Mouse (Mus musculus) MEL (cell line): ENCODE results near the gene Vps29. TPM values are rescaled to one million over a fixed set of nuclear protein-coding genes. Genes with fewer than 3 reads are reported as not detected.

Experiments used
- DNase-seq: peaks from one replicate; pipeline ENCODE4 v3.0.0; 2011; ENCODE audit warnings: low read depth, low spot score
- H3K27ac ChIP-seq: 2 replicates; pipeline ENCODE4 v1.5.1; 2012; ENCODE audit warnings: low read depth, mild to moderate bottlenecking, control low read depth, low read length, moderate library complexity; ENCODE audit not compliant: control insufficient read depth
- H3K27me3 ChIP-seq, 2 experiments: fragments of 150-350 bp in 1 of 2; sonication (generic) in 1 of 2; 2 replicates each; pipeline ENCODE4 v1.6.1; 2012; ENCODE audit warnings: low read length in 2 of 2, mild to moderate bottlenecking in 2 of 2, improper control_type of control experiment in 1 of 2, moderate library complexity in 1 of 2; ENCODE audit not compliant: insufficient read depth in 2 of 2, control insufficient read depth in 1 of 2
- H3K36me3 ChIP-seq, 2 experiments: 2 replicates each; pipeline ENCODE4 v1.6.1; 2012 to 2014; ENCODE audit warnings: low read length in 2 of 2, improper control_type of control experiment in 1 of 2, inconsistent platforms in 1 of 2, mild to moderate bottlenecking in 1 of 2; ENCODE audit not compliant: insufficient read depth in 2 of 2, control insufficient read depth in 1 of 2
- H3K4me1 ChIP-seq, 2 experiments: fragments of 150-350 bp in 1 of 2; sonication (generic) in 1 of 2; 2 replicates each; pipeline ENCODE4 v1.6.1; 2012; ENCODE audit warnings: low read length in 2 of 2, improper control_type of control experiment in 1 of 2, mild to moderate bottlenecking in 1 of 2; ENCODE audit not compliant: insufficient read depth in 2 of 2, control insufficient read depth in 1 of 2
- H3K4me3 ChIP-seq, 2 experiments: fragments of 150-350 bp in 1 of 2; sonication (generic) in 1 of 2; 2 replicates each; pipeline ENCODE4 v1.5.1; 2012; ENCODE audit warnings: low read depth in 2 of 2, low read length in 2 of 2, mild to moderate bottlenecking in 2 of 2, moderate library complexity in 2 of 2, control low read depth in 1 of 2, improper control_type of control experiment in 1 of 2; ENCODE audit not compliant: control insufficient read depth in 1 of 2, insufficient read depth in 1 of 2
- H3K79me2 ChIP-seq: 2 replicates; pipeline ENCODE4 v1.6.1; 2012; ENCODE audit warnings: mild to moderate bottlenecking, low read length, moderate library complexity; ENCODE audit not compliant: control insufficient read depth, poor library complexity, insufficient read depth
- H3K9ac ChIP-seq: 2 replicates; pipeline ENCODE4 v1.6.1; 2012; ENCODE audit warnings: low read depth, mild to moderate bottlenecking, control low read depth, low read length, moderate library complexity; ENCODE audit not compliant: control insufficient read depth, poor library complexity, severe bottlenecking
- H3K9me3 ChIP-seq: fragments of 150-350 bp; sonication (generic); replicated peaks from 2 replicates; pipeline ENCODE4 v1.6.1; 2012; ENCODE audit warnings: mild to moderate bottlenecking, low read length, improper control_type of control experiment, moderate library complexity; ENCODE audit not compliant: insufficient read depth
- BHLHE40 ChIP-seq: IDR thresholded peaks from 2 replicates; pipeline ENCODE4 v1.6.1; 2012; ENCODE audit warnings: low read depth, mild to moderate bottlenecking, inconsistent platforms, low read length, improper control_type of control experiment, borderline replicate concordance
- CHD1 ChIP-seq: IDR thresholded peaks from 2 replicates; pipeline ENCODE4 v1.6.1; 2012; ENCODE audit warnings: low read depth, mild to moderate bottlenecking, inconsistent platforms, low read length, improper control_type of control experiment
- CTCF ChIP-seq, 3 experiments: IDR thresholded peaks in 2 of 3; conservative IDR thresholded peaks in 1 of 3; 2 replicates each; pipeline ENCODE4 v1.5.1; 2011 to 2012; ENCODE audit warnings: low read length in 3 of 3, low read depth in 2 of 3, mild to moderate bottlenecking in 2 of 3, improper control_type of control experiment in 1 of 3, inconsistent platforms in 1 of 3, mixed read lengths in 1 of 3, moderate library complexity in 1 of 3; ENCODE audit not compliant: control insufficient read depth in 1 of 3, insufficient read depth in 1 of 3, poor library complexity in 1 of 3, severe bottlenecking in 1 of 3
- E2F4 ChIP-seq: IDR thresholded peaks from 2 replicates; pipeline ENCODE4 v1.6.1; 2011; ENCODE audit warnings: low read depth, low read length, improper control_type of control experiment, borderline replicate concordance
- ELF1 ChIP-seq: IDR thresholded peaks from 2 replicates; pipeline ENCODE4 v1.6.1; 2014; ENCODE audit warnings: low read depth, mild to moderate bottlenecking, inconsistent platforms, low read length, improper control_type of control experiment, moderate library complexity
- EP300 ChIP-seq, 2 experiments: IDR thresholded peaks; 2 replicates each; pipeline ENCODE4 v1.6.1; 2011; ENCODE audit warnings: improper control_type of control experiment in 2 of 2, low read length in 2 of 2, low read depth in 1 of 2, mild to moderate bottlenecking in 1 of 2
- ETS1 ChIP-seq: IDR thresholded peaks from 2 replicates; pipeline ENCODE4 v1.6.1; 2012; ENCODE audit warnings: low read depth, mild to moderate bottlenecking, inconsistent platforms, low read length, improper control_type of control experiment, moderate library complexity
- GABPA ChIP-seq: IDR thresholded peaks from 2 replicates; pipeline ENCODE4 v1.6.1; 2012; ENCODE audit warnings: low read depth, mild to moderate bottlenecking, inconsistent platforms, low read length, improper control_type of control experiment, moderate library complexity
- GATA1 ChIP-seq: IDR thresholded peaks from 2 replicates; pipeline ENCODE4 v1.6.1; 2011; ENCODE audit warnings: low read depth, low read length, improper control_type of control experiment
- HCFC1 ChIP-seq: IDR thresholded peaks from 2 replicates; pipeline ENCODE4 v1.6.1; 2012; ENCODE audit warnings: low read depth, mild to moderate bottlenecking, inconsistent platforms, low read length, improper control_type of control experiment, moderate library complexity
- JUND ChIP-seq: IDR thresholded peaks from 2 replicates; pipeline ENCODE4 v1.6.1; 2011; ENCODE audit warnings: low read depth, mild to moderate bottlenecking, improper control_type of control experiment, low read length
- KAT2A ChIP-seq: conservative IDR thresholded peaks from 2 replicates; pipeline ENCODE4 v1.6.1; 2012; ENCODE audit warnings: low read depth, low read length, improper control_type of control experiment, inconsistent platforms
- MAFK ChIP-seq: IDR thresholded peaks from 2 replicates; pipeline ENCODE4 v1.6.1; 2011; ENCODE audit warnings: low read depth, mild to moderate bottlenecking, low read length, improper control_type of control experiment, borderline replicate concordance
- MAX ChIP-seq: IDR thresholded peaks from 2 replicates; pipeline ENCODE4 v1.6.1; 2011; ENCODE audit warnings: low read length, improper control_type of control experiment
- MAZ ChIP-seq: IDR thresholded peaks from 2 replicates; pipeline ENCODE4 v1.6.1; 2012; ENCODE audit warnings: low read depth, mild to moderate bottlenecking, inconsistent platforms, low read length, improper control_type of control experiment
- MEF2A ChIP-seq: IDR thresholded peaks from 2 replicates; pipeline ENCODE4 v1.6.1; 2014; ENCODE audit warnings: low read depth, mild to moderate bottlenecking, inconsistent platforms, low read length, improper control_type of control experiment; ENCODE audit not compliant: poor library complexity, insufficient replicate concordance, severe bottlenecking; ENCODE audit errors: extremely low read depth
- MXI1 ChIP-seq: IDR thresholded peaks from 2 replicates; pipeline ENCODE4 v1.6.1; 2011; ENCODE audit warnings: mild to moderate bottlenecking, low read depth, low read length, improper control_type of control experiment
- MYB ChIP-seq: IDR thresholded peaks from 2 replicates; pipeline ENCODE4 v1.6.1; 2011; ENCODE audit warnings: mild to moderate bottlenecking, low read depth, low read length, improper control_type of control experiment
- NELFE ChIP-seq: IDR thresholded peaks from 2 replicates; pipeline ENCODE4 v1.6.1; 2011; ENCODE audit warnings: low read depth, low read length, improper control_type of control experiment
- POLR2A ChIP-seq, 2 experiments: IDR thresholded peaks; 2 replicates each; pipeline ENCODE4 v1.6.1; 2011 to 2012; ENCODE audit warnings: low read length in 2 of 2, mild to moderate bottlenecking in 2 of 2, control low read depth in 1 of 2, improper control_type of control experiment in 1 of 2, low read depth in 1 of 2, moderate library complexity in 1 of 2; ENCODE audit not compliant: control insufficient read depth in 1 of 2, insufficient read depth in 1 of 2, poor library complexity in 1 of 2
- POLR2AphosphoS2 ChIP-seq: IDR thresholded peaks from 2 replicates; pipeline ENCODE4 v1.6.1; 2011; ENCODE audit warnings: low read length, improper control_type of control experiment
- POLR2AphosphoS5 ChIP-seq: IDR thresholded peaks from 2 replicates; pipeline ENCODE4 v1.6.1; 2012; ENCODE audit warnings: low read depth, borderline replicate concordance, mild to moderate bottlenecking, inconsistent platforms, low read length, moderate library complexity, mixed read lengths
- RAD21 ChIP-seq: IDR thresholded peaks from 2 replicates; pipeline ENCODE4 v1.6.1; 2011; ENCODE audit warnings: mild to moderate bottlenecking, low read depth, low read length, improper control_type of control experiment
- RCOR1 ChIP-seq: IDR thresholded peaks from 2 replicates; pipeline ENCODE4 v1.6.1; 2012; ENCODE audit warnings: low read depth, mild to moderate bottlenecking, inconsistent platforms, low read length, improper control_type of control experiment
- SIN3A ChIP-seq: IDR thresholded peaks from 2 replicates; pipeline ENCODE4 v1.6.1; 2012; ENCODE audit warnings: low read length, improper control_type of control experiment, inconsistent platforms
- SMC3 ChIP-seq: IDR thresholded peaks from 2 replicates; pipeline ENCODE4 v1.6.1; 2011; ENCODE audit warnings: low read depth, low read length, improper control_type of control experiment
- TAL1 ChIP-seq: IDR thresholded peaks from 2 replicates; pipeline ENCODE4 v1.6.1; 2012; ENCODE audit warnings: mild to moderate bottlenecking, inconsistent platforms, low read length, moderate library complexity, mixed read lengths
- TBP ChIP-seq: IDR thresholded peaks from 2 replicates; pipeline ENCODE4 v1.8.0; 2011; ENCODE audit warnings: low read depth, low read length, improper control_type of control experiment
- TCF12 ChIP-seq: IDR thresholded peaks from 2 replicates; pipeline ENCODE4 v1.6.1; 2014; ENCODE audit warnings: low read depth, mild to moderate bottlenecking, inconsistent platforms, low read length, improper control_type of control experiment, moderate library complexity
- UBTF ChIP-seq: IDR thresholded peaks from 2 replicates; pipeline ENCODE4 v1.6.1; 2012; ENCODE audit warnings: low read depth, mild to moderate bottlenecking, inconsistent platforms, low read length, improper control_type of control experiment, moderate library complexity, borderline replicate concordance; ENCODE audit not compliant: insufficient read depth
- USF1 ChIP-seq: IDR thresholded peaks from 2 replicates; pipeline ENCODE4 v1.6.1; 2014; ENCODE audit warnings: low read depth, mild to moderate bottlenecking, inconsistent platforms, low read length, improper control_type of control experiment, moderate library complexity
- USF2 ChIP-seq, 2 experiments: IDR thresholded peaks; 2 replicates each; pipeline ENCODE4 v1.6.1; 2011 to 2012; ENCODE audit warnings: improper control_type of control experiment in 2 of 2, low read length in 2 of 2, borderline replicate concordance in 1 of 2, inconsistent platforms in 1 of 2, low read depth in 1 of 2, mild to moderate bottlenecking in 1 of 2; ENCODE audit not compliant: insufficient read depth in 1 of 2
- ZC3H11A ChIP-seq: IDR thresholded peaks from 2 replicates; pipeline ENCODE4 v1.6.1; 2012; ENCODE audit warnings: low read depth, mild to moderate bottlenecking, inconsistent platforms, low read length, improper control_type of control experiment
- ZKSCAN1 ChIP-seq: IDR thresholded peaks from 2 replicates; pipeline ENCODE4 v1.6.1; 2012; ENCODE audit warnings: low read depth, mild to moderate bottlenecking, inconsistent platforms, low read length, improper control_type of control experiment, moderate library complexity
- ZNF384 ChIP-seq: IDR thresholded peaks from 2 replicates; pipeline ENCODE4 v1.6.1; 2012; ENCODE audit warnings: low read depth, mild to moderate bottlenecking, inconsistent platforms, low read length, improper control_type of control experiment
- polyA plus RNA-seq, 2 experiments: library from polyadenylated mRNA; stranded (reverse) in 1 of 2; unstranded in 1 of 2; fragments of >175 nt in 1 of 2; fragments of >200 nt in 1 of 2; gene quantifications; 2 replicates each; pipeline versions ENCODE4 v1.2.1 to v1.2.4; 2012; ENCODE audit warnings: low replicate concordance in 2 of 2, low read depth in 1 of 2; ENCODE audit not compliant: insufficient read length in 2 of 2, insufficient read depth in 1 of 2, missing spikeins in 1 of 2
- total RNA-seq: library from RNA; depleted of rRNA; stranded (reverse); fragments of 300-350 nt; gene quantifications from 2 replicates; pipeline ENCODE4 v1.2.3, GENCODE M21; 2012; rRNA removed

Vps29 gene
- total RNA-seq = 91.9 and 92.1 TPM in 2 replicates
- polyA plus RNA-seq = 100 to 1,000 TPM; 101 to 424 TPM

GRCm38 (mm10) chr5:122353807-122354491 lies at the start of gene Vps29, which contains the start of gene Rad9b:
Gene Vps29 (plus strand): TSS chr5:122354369.
Gene Rad9b (minus strand): TSS chr5:122354233.
- Histone ChIP-seq H3K79me2 (peaks cover 13% of the 10 kb centered on the region), H3K4me3 (peak within 1 kb of the TSS; percentile 67 to 77), H3K36me3 (peaks cover 0 to 11% of the 10 kb centered on the region in 2 experiments; a peak in 3 of 4 replicates), H3K4me1 (peaks cover 0 to 10% of the 10 kb centered on the region in 2 experiments; a peak in 2 of 4 replicates), H3K27ac (peak within 1 kb of the TSS; percentile 35), H3K27me3 (no peaks in the 10 kb centered on the region), H3K9ac (peak within 1 kb of the TSS; percentile 82), H3K9me3 (no peaks in the 10 kb centered on the region)
- peak; percentile 99 for DNase-seq
- no peak for TF ChIP-seq CHD1
- TF ChIP-seq MAX = peak; percentile 90
- TF ChIP-seq SMC3 = no peak
- no peak; the same call in 1 of the 2 replicates for TF ChIP-seq ZKSCAN1
- TF ChIP-seq TBP = no peak
- TF ChIP-seq SIN3A = peak; percentile 97
- TF ChIP-seq UBTF = no peak
- no peak for TF ChIP-seq BHLHE40
- TF ChIP-seq RCOR1 = no peak
- peak; percentile 99 for TF ChIP-seq MAZ
- TF ChIP-seq MEF2A = no peak
- TF ChIP-seq TCF12 = peak; percentile 68
- peak in 1 of 2 experiments; percentile 41; a peak in 1 of 4 replicates for TF ChIP-seq EP300 (IDR thresholded peaks at IDR 0.05; ENCODE audit: low read depth in 1 of 2, low read length in 2 of 2)
- peak; percentile 75 for TF ChIP-seq POLR2AphosphoS2
- no peak for TF ChIP-seq RAD21
- TF ChIP-seq TAL1 = no peak
- no peak for TF ChIP-seq CTCF (IDR thresholded peaks at IDR 0.05 in 2 of 3, conservative IDR thresholded peaks at IDR 0.05 in 1 of 3; ENCODE audit: control insufficient read depth in 1 of 3, insufficient read depth in 1 of 3, low read depth in 2 of 3, low read length in 3 of 3, poor library complexity in 1 of 3, severe bottlenecking in 1 of 3)
- TF ChIP-seq USF2 (IDR thresholded peaks at IDR 0.05; ENCODE audit: borderline replicate concordance in 1 of 2, insufficient read depth in 1 of 2, low read depth in 1 of 2, low read length in 2 of 2) = no peak
- TF ChIP-seq HCFC1 = peak; percentile 95
- no peak for TF ChIP-seq ZC3H11A
- TF ChIP-seq JUND = no peak
- TF ChIP-seq MYB = no peak
- peak; percentile 84 for TF ChIP-seq NELFE
- TF ChIP-seq GATA1 = no peak
- peak; percentile 87 for TF ChIP-seq MXI1
- no peak for TF ChIP-seq MAFK
- peak; percentile 100 for TF ChIP-seq ZNF384
- peak; percentile 65 to 89; a peak in 3 of 4 replicates for TF ChIP-seq POLR2A (IDR thresholded peaks at IDR 0.05; ENCODE audit: control insufficient read depth in 1 of 2, insufficient read depth in 1 of 2, low read depth in 1 of 2, low read length in 2 of 2, poor library complexity in 1 of 2)
- TF ChIP-seq ELF1 = peak; percentile 86
- TF ChIP-seq E2F4 = peak; percentile 87; the same call in 1 of the 2 replicates
- peak; percentile 68; the same call in 1 of the 2 replicates for TF ChIP-seq ETS1
- peak; percentile 14 for TF ChIP-seq USF1
- TF ChIP-seq KAT2A = peak; percentile 60; the same call in 1 of the 2 replicates
- no peak for TF ChIP-seq POLR2AphosphoS5
- TF ChIP-seq GABPA = no peak
